Mouse (Mus musculus) c-Kit-positive CD71-negative TER-119-negative erythroid progenitor cells, embryonic 14.5 days (primary cell): ENCODE measurements around the gene Psg22.
A peak's percentile ranks its signal among the peaks of the same experiment; 100 is the strongest.
"Not testable (repeated sequence)": the region's sequence is repeated elsewhere in the genome, so short reads cannot be mapped to it uniquely, and the experiment has no call there.

Experiments
- DNase-seq: peaks from one replicate; pipeline ENCODE4 v3.0.0-alpha.2; 2013; ENCODE audit warnings: low read depth

Psg22 gene

DNA sequence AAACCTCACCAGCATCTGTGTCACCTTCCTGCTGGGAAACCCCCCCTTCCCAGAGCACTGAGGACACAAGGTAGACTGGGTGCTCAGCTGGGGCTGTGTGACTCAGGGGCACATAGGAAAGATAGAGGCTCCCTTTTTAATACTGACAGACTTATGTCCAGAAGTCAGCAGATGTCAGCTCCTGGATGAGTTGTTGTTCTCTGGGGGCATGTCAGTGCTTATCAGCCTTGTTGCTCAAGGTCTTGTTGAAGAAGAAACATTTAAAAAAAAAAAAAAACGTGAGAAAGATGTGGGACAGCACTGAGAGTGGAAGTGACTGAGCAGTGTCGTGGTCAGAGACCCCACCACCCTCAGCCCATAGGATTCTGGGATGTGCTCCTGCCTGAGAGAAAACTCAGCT lies at the start of gene Psg22:
TSS of gene Psg22 (plus strand) at position 301 of the 400 bp plus-strand sequence.
- no peak for DNase-seq

DNA sequence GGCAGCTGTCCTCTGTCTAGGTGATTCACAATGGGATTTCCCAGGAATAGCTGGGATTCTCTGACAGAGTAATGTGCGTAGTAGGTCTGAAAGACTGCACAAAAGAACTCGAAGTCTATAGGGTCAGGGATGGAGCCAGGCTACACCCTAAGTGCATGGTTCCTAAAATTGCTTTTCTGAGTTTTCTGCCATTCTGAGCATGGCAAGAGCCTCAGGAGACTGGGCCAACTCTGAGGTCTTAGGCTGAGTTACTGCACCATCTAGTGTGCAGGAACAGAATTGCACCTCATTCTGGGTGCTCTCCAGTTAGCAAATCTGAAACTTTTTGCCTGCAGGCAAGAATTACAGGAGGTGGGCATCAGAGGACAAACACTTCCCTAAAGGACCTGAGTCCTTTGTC lies 38.1 kb upstream of the Psg22 start:
- DNase-seq: peak; percentile 3

DNA sequence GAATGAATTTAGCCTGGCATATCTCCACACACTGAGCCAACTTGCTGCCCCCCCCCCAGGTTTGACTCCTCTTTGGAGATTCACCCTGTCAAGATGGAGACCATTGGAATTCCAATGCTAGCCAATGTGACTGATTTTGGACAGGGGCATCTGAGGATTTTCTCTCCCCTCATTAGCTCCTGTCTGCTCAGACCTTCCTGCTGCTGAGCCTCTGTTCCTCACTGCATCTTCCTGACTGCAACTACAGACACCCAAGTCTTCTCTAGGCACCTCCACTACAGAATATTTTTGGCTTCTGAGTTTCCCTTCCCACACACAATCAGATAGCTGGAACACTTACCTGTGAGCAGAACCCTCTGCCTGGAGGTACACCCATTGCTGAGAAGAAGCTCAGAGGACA lies 32.3 kb upstream of the Psg22 start:
- no peak for DNase-seq

DNA sequence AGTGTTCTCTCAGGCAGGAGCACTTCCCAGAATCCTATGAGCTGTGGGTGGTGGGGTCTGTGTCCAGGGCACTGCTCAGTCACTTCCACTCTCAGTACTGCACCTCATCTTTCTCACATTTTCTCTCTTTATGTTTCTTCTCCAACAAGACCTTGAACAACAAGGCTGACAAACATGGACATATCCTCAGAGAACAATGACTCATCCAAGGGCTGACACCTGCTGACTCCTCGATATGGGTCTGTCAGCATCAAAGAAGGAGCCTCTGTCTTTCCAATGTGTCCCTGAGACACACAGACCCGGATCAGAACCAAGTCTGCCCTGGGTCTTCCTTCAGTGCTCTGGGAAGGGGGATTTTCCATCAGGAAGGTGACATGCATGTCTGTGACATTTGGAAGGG lies 31.8 kb upstream of the Psg22 start, which contains the start of gene Psg20:
TSS of gene Psg20 (minus strand) at position 101 of the 400 bp plus-strand sequence.
- no peak for DNase-seq

DNA sequence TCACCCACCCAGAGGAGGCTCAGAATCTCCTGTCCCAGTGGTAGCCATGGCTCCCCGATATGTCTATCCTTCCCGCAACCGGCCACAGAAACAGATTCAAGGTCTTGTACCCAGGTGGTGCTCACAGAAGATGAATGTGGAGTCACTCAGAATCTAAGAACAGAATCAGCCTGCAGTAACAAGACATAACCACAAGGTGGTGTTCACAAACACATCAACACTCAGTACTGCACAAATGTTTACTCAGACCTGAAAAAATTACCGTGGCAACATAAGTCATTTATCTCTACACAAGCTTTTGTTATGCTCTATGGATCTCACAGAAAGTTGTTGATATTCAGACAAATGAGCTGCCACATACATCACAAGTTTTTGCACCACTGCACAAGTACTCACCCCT lies 7.6 kb upstream of the Psg22 start:
- not testable (repeated sequence) for DNase-seq

DNA sequence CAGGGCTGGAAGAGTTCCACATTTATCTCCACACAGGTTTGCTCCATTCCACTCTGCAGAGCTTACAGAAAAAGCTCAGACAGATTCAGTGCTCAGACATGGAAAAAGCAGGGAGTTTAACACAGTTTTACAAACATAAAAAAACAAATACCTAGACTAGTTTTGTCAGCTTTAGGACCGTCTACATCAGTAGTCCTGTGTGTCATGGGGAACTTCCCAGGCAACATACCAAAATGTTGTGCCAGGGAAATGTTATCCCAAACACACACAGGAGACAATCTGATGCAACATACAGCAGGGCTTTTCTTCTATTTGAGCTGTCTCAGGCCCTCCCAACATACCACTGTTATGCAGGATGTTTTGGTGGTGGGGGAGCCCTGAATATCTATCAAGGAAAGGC lies 7.0 kb upstream of the Psg22 start:
- DNase-seq: no peak

DNA sequence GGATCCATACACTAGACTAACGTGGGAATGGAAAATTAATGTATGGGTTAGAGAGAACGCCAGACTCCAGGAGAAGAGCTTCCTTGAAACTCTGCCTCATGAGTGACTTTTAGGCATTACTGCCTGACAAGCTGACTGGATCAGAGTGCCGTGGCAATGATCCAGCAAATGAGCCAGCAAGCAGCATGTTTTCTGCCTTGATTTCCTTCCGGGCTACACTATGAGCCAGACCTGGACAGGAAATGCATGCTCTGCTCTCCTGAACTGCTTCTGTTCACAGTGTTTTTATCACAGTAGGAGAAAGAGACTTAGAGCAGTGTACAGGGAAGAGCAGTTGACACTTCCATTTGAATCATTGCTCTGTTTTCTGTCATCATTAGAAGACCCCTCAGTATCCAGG lies 2.3 kb upstream of the Psg22 start:
- DNase-seq: no peak

DNA sequence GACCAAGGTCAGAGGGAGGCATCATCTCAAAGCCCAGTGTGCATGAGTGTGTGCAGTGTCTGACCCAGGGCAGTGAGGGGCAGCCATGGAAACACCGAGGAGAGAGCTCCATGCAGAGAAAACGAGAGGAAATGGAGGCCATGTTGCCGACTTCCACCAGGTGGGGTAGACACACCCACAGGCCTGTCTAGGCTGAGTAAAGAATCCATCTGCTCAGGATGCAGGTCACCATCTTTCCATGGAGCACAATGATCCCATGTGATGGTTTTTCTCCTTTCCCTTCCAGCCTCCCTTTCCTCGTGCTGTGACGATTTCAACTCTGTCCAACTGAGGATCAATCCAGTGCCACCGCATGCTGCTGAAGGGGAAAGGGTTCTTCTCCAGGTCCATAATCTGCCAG lies 6.1 kb downstream of the Psg22 start:
- no peak for DNase-seq

DNA sequence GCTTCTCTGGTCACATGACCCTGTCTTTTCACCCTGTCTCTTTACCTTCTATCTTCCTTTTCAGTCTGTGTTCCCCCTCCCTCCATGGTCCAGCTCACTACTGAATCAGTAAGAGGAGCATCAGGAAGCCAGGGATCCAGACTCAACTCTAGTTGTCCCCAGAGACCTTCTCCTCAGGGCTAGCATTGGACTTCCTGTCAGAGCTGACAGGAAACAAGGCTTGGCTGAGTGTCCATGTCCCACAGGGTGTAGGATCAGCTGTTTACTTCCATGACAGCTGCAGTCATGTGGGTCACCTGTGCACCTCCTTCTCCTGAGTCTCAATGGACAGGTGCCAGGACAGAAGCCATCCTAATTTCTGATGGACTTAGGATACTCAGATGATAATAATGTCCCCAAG lies 8.0 kb downstream of the Psg22 start:
- not testable (repeated sequence) for DNase-seq

DNA sequence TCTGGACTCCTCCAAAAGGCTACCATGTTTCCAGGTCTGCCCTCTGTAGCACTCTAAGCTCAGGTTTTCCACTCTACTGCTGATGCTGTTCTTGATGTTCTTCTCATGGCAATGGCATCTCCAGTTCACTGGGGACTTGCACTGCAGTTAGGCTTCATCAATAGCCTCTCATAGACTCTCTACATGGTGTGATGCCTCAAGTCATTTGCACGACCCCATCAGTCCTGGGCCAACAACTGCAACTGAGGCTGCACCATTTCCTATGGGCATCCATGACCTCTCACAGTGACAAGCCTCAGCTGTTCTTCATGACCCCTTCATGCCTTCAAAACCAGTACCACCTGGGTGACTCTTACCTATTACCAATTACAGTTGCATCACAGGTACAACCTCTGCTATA lies 10.5 kb downstream of the Psg22 start:
- DNase-seq: no peak

DNA sequence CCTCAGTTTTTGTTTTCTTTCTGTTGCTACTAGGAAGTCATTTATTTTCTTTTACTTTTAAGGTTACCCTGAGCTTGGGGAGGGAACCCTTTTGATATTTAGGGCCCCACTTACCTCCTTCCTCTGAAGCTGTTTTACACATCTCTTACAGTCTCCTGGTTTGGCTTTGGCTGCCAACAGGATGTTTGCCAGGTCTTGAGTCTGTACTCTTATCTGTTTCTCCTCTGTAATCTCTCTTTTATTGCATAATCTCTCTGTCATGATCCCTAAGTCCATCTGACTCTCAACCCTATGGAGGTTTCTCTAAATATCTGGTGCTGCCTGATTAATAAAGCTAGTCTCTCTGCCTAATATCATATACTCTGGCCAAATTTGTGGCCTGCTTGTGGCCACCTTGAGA lies 15.2 kb downstream of the Psg22 start:
- no peak for DNase-seq

DNA sequence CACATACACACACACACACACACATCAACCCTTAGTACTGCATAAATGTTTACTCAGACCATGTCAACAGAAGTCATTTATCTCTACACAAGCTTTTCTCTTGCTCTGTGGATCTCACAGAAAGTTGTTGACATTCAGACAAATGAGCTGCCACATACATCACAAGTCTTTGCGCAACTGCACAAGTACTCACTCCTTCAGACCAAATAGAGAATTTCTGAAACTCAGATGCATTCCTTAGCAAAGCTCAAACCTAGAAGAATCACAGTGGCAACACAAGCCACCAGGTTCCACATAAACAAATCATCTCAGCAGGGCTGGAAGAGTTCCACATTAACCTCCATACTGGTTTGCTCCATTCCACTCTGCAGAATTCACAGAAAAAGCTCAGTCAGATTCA lies 16.6 kb downstream of the Psg22 start:
- no peak for DNase-seq

DNA sequence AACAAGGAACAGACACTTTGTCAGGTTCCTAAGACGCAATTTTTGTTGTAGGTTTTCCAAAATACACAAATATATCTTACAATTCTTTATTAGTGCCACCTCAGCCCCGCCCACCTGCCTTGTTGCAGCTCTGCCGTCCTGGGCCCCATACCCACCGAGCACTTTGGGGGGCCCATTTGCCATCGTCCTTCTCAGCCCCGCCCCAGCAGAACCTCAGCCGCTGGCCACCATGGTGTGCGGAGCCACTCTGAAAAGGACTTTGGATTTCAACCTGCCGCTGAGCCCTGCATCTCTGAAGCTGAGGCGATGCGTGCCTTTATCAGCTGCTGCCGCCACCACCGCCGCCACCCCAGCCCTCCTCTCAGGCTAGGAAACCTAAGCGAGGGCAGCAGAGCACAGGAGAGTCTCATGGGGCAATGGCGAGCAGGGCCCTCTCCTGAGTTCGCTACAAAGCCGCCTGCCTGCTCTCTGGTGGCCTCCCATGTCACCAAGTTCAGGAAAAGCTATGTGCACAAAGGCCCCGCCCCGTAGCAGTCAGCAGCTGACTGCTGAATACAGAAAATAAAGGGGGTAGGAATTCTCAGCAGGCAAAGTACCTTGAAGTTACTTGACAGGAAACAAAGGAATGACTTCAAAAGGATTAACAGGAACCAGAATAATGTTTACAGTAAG lies 28.4 kb downstream of the Psg22 start:
- DNase-seq: no peak

DNA sequence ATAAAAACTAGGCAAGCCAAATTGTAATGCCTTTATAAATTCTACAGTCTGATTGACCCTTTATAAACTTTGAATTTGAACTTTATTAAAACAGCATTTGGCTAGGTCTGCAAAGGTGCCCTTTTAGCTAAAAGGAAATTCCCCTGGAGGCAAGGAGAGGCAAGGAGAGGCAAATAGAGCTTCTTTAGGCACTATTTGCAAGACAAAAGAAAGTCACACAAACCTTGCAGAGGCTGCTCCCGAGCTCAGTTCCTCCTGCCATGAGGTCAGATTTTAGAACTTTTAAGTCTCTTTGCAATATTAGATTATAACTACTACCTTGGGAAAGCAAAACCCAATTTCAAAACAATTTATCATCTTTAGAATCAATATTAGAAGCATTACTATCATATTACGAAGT lies 29.5 kb downstream of the Psg22 start:
- not testable (repeated sequence) for DNase-seq

DNA sequence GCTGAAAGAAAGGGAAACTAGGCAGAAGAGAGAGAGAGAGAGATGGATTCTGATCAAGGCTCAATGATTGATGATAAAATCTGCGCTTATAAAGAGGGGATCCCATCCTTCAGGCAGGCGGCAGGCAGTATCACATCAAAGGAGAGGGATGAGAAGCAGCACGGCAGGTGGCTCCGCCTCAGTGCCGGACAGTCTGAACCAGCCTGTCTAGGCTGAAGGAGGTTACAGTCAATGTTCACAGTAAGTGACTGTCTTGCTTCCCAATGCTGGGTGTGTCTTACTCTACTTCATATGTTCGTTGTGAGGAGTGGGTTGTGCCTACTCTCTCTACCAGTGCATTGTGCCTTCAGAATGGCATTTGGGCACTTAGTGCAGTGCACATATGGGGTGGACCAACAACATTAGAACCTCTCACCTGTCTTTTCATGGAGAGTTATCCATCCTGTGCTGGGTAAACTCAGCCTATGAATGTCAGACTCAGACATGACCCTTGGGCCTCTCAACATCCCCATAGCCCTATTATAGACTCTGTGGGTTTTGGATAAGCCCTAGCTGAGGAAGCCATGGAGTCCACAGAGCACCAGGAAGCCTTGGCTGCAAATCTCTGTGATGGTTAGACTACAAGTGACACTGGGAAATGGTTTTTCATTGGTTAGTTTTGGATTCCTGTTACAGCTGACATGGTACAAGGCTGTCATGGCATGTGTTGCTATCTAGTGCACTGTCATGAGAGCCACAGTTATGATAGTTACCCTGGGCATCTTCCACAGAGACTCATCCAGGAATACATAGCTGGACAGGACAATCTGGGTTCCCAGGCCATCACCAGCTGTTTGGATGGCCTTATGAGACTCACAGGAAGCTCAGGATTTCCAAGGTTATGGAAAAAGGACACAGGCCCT lies 31.4 kb downstream of the Psg22 start:
- DNase-seq: no peak

DNA sequence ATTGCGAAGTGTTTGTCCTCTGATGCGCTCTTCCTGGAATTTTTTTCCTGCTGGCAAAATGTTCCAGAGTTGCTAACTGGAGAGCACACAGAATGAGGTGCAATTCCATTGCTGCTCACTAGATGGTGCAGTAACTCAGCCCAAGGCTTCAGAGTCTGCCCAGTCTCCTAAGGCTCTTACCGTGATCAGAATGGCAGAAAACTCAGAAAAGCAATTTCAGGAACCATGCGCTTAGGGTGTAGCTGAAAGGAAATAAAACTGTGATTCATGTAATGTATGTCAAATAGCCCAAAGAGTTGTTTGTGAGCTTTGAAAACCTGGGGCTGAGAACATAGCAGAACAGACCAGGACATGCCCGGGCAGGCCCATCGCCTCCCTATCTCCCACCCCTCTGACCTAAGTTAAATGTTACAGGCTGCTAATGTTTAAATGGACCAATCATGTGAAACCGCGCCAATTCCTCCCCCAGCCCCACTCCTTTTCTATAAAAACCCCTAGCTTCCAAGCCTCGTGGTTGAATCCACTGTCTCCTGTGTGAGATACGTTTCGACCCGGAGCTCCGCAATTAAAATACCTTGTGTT lies 32.1 kb downstream of the Psg22 start:
- not testable (repeated sequence) for DNase-seq

DNA sequence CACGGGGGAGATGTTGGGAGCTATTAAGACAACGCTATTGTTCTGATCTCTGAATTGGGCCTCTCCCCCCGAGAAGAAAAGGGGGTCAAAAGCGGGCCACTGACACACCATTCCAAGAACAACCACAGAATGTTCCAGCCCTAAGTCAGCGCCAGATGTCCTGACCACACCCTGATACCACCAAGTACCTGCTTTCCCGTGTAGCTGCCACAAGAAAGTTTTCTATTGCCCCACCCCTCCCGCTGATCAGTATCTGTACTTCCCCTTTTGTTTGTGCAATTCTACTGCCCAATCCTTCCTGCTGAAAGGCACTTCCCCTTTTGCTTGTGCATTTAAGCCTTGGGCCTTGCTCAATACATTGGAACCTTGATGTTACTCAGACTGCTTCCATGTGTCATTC lies 42.3 kb downstream of the Psg22 start:
- DNase-seq: not testable (repeated sequence)

DNA sequence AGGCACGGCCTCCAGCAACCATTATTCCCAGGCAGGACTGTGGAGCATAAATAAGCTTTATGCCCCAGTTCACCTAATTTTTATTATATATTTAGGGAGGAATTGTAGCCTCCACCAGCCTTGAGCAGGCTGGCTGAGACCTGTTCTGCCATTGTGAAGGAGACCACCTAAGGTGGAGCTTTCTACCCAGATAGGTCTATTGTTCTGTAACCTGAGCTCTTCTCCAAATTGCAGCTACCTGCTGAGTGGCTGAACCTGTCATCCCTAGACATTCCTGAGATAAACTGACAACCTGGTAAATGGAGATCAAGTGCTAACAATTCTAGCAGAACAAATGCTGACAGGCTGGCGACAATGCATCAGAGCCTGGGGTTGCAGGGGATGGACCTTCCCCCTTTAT lies 45.0 kb downstream of the Psg22 start:
- not testable (repeated sequence) for DNase-seq
